Mouse (Mus musculus) lung, embryonic 16.5 days (tissue): ENCODE results near the gene Naip2. TPM values are rescaled to one million over a fixed set of nuclear protein-coding genes. Genes with fewer than 3 reads are reported as not detected.

Experiments
- polyA plus RNA-seq: library from polyadenylated mRNA; unstranded; fragments of >200 nt; fragmentation: Nextera tagmentation; extraction: Ambion mirVana; gene quantifications from 2 replicates; pipeline ENCODE4 v1.2.1, GENCODE M21; 2015

Naip2 gene
- polyA plus RNA-seq, 1 experiment from 2014 or later, result 0.54 TPM

Other genes starting within 250 kb of the Naip2 start
- gene Mccc2, start 186.5 kb downstream of the Naip2 start, polyA plus RNA-seq, result 43.9 and 44.3 TPM in 2 replicates
- gene Bdp1, start 98.0 kb downstream of the Naip2 start, polyA plus RNA-seq, result 22.5 and 23.7 TPM in 2 replicates
- 108 and 131 TPM in 2 replicates for gene Serf1, start 94.1 kb downstream of the Naip2 start, polyA plus RNA-seq
- 37.7 and 43.5 TPM in 2 replicates for gene Smn1, start 77.2 kb downstream of the Naip2 start, polyA plus RNA-seq
- 0.31 and 0.43 TPM in 2 replicates for gene Naip5, start 44.2 kb upstream of the Naip2 start, polyA plus RNA-seq
- gene Naip6, start 115.6 kb upstream of the Naip2 start, polyA plus RNA-seq, result 0.26 and 0.43 TPM in 2 replicates